Mouse (Mus musculus) embryo, embryonic 10 days (tissue): ENCODE measurements around the gene Bnc2.
A peak's percentile ranks its signal among the peaks of the same experiment; 100 is the strongest.

Experiments
- DNase-seq: peaks from one replicate; pipeline ENCODE4 v3.0.0-alpha.2; 2015; ENCODE audit warnings: low spot score

Bnc2 gene

GRCm38 (mm10) chr4:84632832-84633789, 42.0 kb downstream of the Bnc2 start:
- DNase-seq, result peak; percentile 32

- no peak for DNase-seq
These were observed 47.5 kb downstream of the Bnc2 start for GRCm38 (mm10) chr4:84627616-84628015.

GRCm38 (mm10) chr4:84623312-84623711, 51.8 kb downstream of the Bnc2 start:
- no peak for DNase-seq

GRCm38 (mm10) chr4:84621785-84622184, 53.3 kb downstream of the Bnc2 start:
- no peak for DNase-seq

- DNase-seq, result no peak
These were observed 65.2 kb downstream of the Bnc2 start for GRCm38 (mm10) chr4:84609861-84610260.

- no peak for DNase-seq
These were observed 70.6 kb downstream of the Bnc2 start for GRCm38 (mm10) chr4:84604461-84604860.

GRCm38 (mm10) chr4:84580260-84580952, 94.7 kb downstream of the Bnc2 start:
- DNase-seq, result no peak

- no peak for DNase-seq
These were observed 96.8 kb downstream of the Bnc2 start for GRCm38 (mm10) chr4:84578296-84578695.

- DNase-seq, result no peak
These were observed 109.0 kb downstream of the Bnc2 start for GRCm38 (mm10) chr4:84566123-84566522.

GRCm38 (mm10) chr4:84545204-84545871, 129.7 kb downstream of the Bnc2 start:
- DNase-seq, result peak; percentile 80

GRCm38 (mm10) chr4:84544646-84545045, 130.4 kb downstream of the Bnc2 start:
- no peak for DNase-seq

- DNase-seq, result no peak
These were observed 134.5 kb downstream of the Bnc2 start for GRCm38 (mm10) chr4:84540531-84540930.

- DNase-seq, result no peak
These were observed 135.7 kb downstream of the Bnc2 start for GRCm38 (mm10) chr4:84539396-84539795.

- DNase-seq, result no peak
These were observed 145.9 kb downstream of the Bnc2 start for GRCm38 (mm10) chr4:84528886-84529789.

- no peak for DNase-seq
These were observed 146.7 kb downstream of the Bnc2 start for GRCm38 (mm10) chr4:84528358-84528757.

GRCm38 (mm10) chr4:84527066-84527933, 147.8 kb downstream of the Bnc2 start:
- peak; percentile 44 for DNase-seq

GRCm38 (mm10) chr4:84523651-84524221, 151.3 kb downstream of the Bnc2 start:
- DNase-seq, result peak; percentile 41

- DNase-seq, result peak; percentile 51
These were observed 151.9 kb downstream of the Bnc2 start for GRCm38 (mm10) chr4:84523211-84523610.

- no peak for DNase-seq
These were observed 153.5 kb downstream of the Bnc2 start for GRCm38 (mm10) chr4:84521562-84521961.

GRCm38 (mm10) chr4:84510466-84510865, 164.6 kb downstream of the Bnc2 start:
- DNase-seq, result no peak
